Mouse (Mus musculus): Measurements from ENCODE around the gene Ltbp4.

DNA sequence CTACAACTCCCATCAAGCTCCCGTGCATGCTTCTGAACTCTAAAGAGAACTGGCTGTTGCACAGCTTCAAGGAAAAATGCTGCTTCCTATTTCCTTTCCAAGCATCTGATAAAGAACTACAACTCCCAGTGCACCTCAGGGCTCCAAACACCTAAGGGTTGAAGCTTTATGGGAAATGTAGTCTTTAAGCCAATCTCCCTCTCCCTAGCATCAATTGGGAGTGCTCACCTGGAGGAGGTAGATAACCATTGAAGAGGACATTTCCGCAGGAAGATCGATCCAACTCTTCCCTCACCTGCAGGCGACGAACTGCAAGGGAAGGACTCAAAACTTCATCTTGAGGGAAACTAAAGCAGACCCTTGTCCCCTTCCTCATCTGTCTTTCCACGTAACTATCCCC is 16.7 kb upstream of the Ltbp4 start:
- no peak for TF ChIP-seq POLR2A (IDR thresholded peaks at IDR 0.05; ENCODE audit: low read depth, low read length)
- TF ChIP-seq CTCF (conservative IDR thresholded peaks at IDR 0.05 in 1 of 2, IDR thresholded peaks at IDR 0.05 in 1 of 2; ENCODE audit: low read depth in 2 of 2, low read length in 2 of 2) = no peak
- TF ChIP-seq POLR2AphosphoS2 (IDR thresholded peaks at IDR 0.05; ENCODE audit: low read depth, low read length) = no peak
